Mouse (Mus musculus) embryonic facial prominence, embryonic 12.5 days (tissue): ENCODE measurements at regions not wholly inside any gene's neighbourhood (a gene's known extent, or its start where the extent isn't known, plus 50 kb on each side); places are given as distances from the start of the nearest gene placed in this dataset.

Experiments used
- ATAC-seq: fragments of 200-750 bp; cut with Nextera tagmentation; 2 replicates; pipeline ENCODE4 v1.8.0; 2017; ENCODE audit not compliant: insufficient number of reproducible peaks, insufficient read depth, low FRiP score, low TSS enrichment
- H3K27ac ChIP-seq: fragments of 300-500 bp; sonication (generic); 2 replicates; pipeline ENCODE4 v1.5.1; 2016; ENCODE audit warnings: mild to moderate bottlenecking
- H3K27me3 ChIP-seq: fragments of 300-500 bp; sonication (generic); 2 replicates; pipeline ENCODE4 v1.6.1; 2016; ENCODE audit warnings: mild to moderate bottlenecking, moderate library complexity
- H3K36me3 ChIP-seq: fragments of 300-500 bp; sonication (generic); 2 replicates; pipeline ENCODE4 v1.6.1; 2016; ENCODE audit warnings: mild to moderate bottlenecking
- H3K4me1 ChIP-seq: fragments of 300-500 bp; sonication (generic); 2 replicates; pipeline ENCODE4 v1.6.1; 2016
- H3K4me2 ChIP-seq: fragments of 300-500 bp; sonication (generic); replicated peaks from 2 replicates; pipeline ENCODE4 v1.6.1; 2016; ENCODE audit warnings: mild to moderate bottlenecking, moderate library complexity
- H3K4me3 ChIP-seq: fragments of 300-500 bp; sonication (generic); 2 replicates; pipeline ENCODE4 v1.5.1; 2016; ENCODE audit warnings: mild to moderate bottlenecking
- H3K9ac ChIP-seq: fragments of 300-500 bp; sonication (generic); 2 replicates; pipeline ENCODE4 v1.6.1; 2016; ENCODE audit warnings: mild to moderate bottlenecking, moderate library complexity
- H3K9me3 ChIP-seq: fragments of 300-500 bp; sonication (generic); 2 replicates; pipeline ENCODE4 v1.6.1; 2016; ENCODE audit warnings: mild to moderate bottlenecking, moderate library complexity
- WGBS: fragments of 180-500 bp; shearing (Covaris S2); methylation state at CpG from one replicate; pipeline ENCODE4 v1.1.7; 2016; 5-methylcytosine and 5-hydroxymethylcytosine counted together

GRCm38 (mm10) chr8:34702806-34703205, 591.3 kb upstream of the Gm10131 start:
- 90% methylated on average over 2 of the region's 2 CpGs for WGBS
- H3K4me2 ChIP-seq, result no peak overlapping the region
- no peaks in the 10 kb centered on the region for H3K4me1 ChIP-seq
- ATAC-seq, result no peak
- no peaks in the 10 kb centered on the region for H3K36me3 ChIP-seq
- H3K9me3 ChIP-seq, result no peaks in the 10 kb centered on the region
- H3K27me3 ChIP-seq, result no peaks in the 10 kb centered on the region
- no peak overlapping the region for H3K27ac ChIP-seq
- no peak overlapping the region for H3K4me3 ChIP-seq
- H3K9ac ChIP-seq, result no peak overlapping the region

DNA sequence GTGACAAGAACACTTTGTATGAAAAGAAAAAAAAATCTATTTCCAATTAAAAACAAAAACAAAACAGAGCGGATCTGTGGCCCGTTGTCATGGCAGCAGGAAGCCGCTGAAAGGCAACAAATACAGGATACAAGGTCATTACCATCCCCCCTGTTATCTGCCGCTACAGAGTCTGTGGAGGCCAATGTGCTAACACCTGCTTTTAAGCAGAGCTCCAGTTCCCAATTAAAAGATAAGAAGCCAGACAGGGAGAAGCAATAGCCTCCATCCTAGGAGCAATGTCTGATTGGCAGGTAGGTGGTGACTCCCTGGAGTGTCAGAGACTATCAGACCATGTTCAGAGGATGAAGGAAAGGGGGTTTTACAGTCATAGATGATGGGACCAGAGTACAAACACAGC, 587.5 kb upstream of the Gm10131 start:
- 71% methylated on average over 4 of the region's 4 CpGs for WGBS
- no peaks in the 10 kb centered on the region for H3K4me1 ChIP-seq
- no peak for ATAC-seq
- no peak overlapping the region for H3K27ac ChIP-seq
- no peak overlapping the region for H3K4me3 ChIP-seq
- no peaks in the 10 kb centered on the region for H3K9me3 ChIP-seq
- H3K4me2 ChIP-seq, result no peak overlapping the region
- no peaks in the 10 kb centered on the region for H3K36me3 ChIP-seq
- no peaks in the 10 kb centered on the region for H3K27me3 ChIP-seq
- H3K9ac ChIP-seq, result no peak overlapping the region

GRCm38 (mm10) chr8:34696365-34696764, 584.8 kb upstream of the Gm10131 start:
- WGBS, result 89% methylated on average over 12 of the region's 12 CpGs

DNA sequence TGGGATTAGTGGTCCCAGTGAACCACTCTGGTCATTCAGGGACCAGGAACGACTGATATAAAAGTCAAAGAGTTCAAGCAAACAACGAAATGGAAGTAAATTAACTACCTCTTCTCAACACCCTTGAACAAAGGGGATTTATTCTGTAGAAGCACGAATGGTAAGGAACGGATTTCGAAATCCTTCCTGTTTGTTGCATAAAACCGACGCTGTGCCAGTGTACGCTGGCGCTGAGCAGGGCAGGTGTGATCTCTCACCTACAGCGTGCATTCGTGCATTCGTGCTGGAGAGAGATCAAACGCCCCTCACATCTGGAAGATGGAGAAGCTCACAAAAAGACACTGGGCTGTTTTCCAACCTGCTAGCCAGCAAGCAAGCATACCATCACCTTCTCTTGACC, 581.1 kb upstream of the Gm10131 start:
- Histone ChIP-seq H3K4me2 (no peak overlapping the region), H3K27me3 (peaks cover 11% of the 10 kb centered on the region), H3K4me3 (no peak overlapping the region), H3K9ac (no peak overlapping the region), H3K4me1 (0 out of 2 replicates have a peak, but pooled peaks cover 8% of the 10 kb centered on the region), H3K9me3 (no peaks in the 10 kb centered on the region), H3K36me3 (no peaks in the 10 kb centered on the region), H3K27ac (no peak overlapping the region)
- no peak for ATAC-seq
- WGBS, result 64% methylated on average over 13 of the region's 13 CpGs

More at GRCm38 (mm10) chr8:34696365-34696764, 584.8 kb upstream of the Gm10131 start:
- no peaks in the 10 kb centered on the region for H3K36me3 ChIP-seq
- H3K4me1 ChIP-seq, result no peaks in the 10 kb centered on the region
- no peak overlapping the region for H3K9ac ChIP-seq
- no peaks in the 10 kb centered on the region for H3K27me3 ChIP-seq
- no peak for ATAC-seq
- H3K4me3 ChIP-seq, result no peak overlapping the region
- H3K4me2 ChIP-seq, result no peak overlapping the region
- H3K27ac ChIP-seq, result no peak overlapping the region
- no peaks in the 10 kb centered on the region for H3K9me3 ChIP-seq

DNA sequence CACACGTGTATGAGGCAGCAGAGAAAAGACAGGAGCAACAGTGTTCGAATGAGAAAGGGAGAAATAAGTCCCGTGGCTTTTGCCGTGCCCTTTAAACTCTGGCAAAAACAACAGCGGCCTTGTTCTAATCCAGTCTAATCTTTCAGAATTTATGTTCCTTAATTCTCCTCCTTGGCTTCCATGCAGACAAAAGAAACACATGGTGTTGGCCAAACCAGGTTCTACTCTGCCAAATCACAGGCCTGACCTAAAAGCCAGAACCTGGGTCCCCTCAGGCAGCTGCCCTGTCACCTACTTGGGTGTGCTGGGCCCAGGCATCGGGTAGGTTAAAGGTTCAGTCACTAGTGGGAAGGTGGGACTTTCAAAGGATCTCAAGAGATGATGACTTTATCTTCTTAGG, 580.2 kb upstream of the Gm10131 start:
- Histone ChIP-seq H3K4me1 (0 out of 2 replicates have a peak, but pooled peaks cover 8% of the 10 kb centered on the region), H3K27me3 (peaks cover 11% of the 10 kb centered on the region), H3K9ac (no peak overlapping the region), H3K4me3 (no peak overlapping the region), H3K9me3 (no peaks in the 10 kb centered on the region), H3K4me2 (no peak overlapping the region), H3K36me3 (no peaks in the 10 kb centered on the region), H3K27ac (no peak overlapping the region)
- 75% methylated on average over 6 of the region's 6 CpGs for WGBS
- ATAC-seq, result no peak

GRCm38 (mm10) chr8:34689825-34690493, 578.4 kb upstream of the Gm10131 start:
- 0 out of 2 replicates have a peak, but pooled peaks cover 8% of the 10 kb centered on the region for H3K4me1 ChIP-seq
- peak overlapping the region; percentile 42 for H3K4me2 ChIP-seq
- no peak for ATAC-seq
- H3K27me3 ChIP-seq, result peaks cover 11% of the 10 kb centered on the region
- 0 out of 2 replicates have a peak overlapping the region, but pooled peaks have one; percentile 9 for H3K4me3 ChIP-seq
- no peaks in the 10 kb centered on the region for H3K9me3 ChIP-seq
- 8% methylated on average over 9 of the region's 9 CpGs for WGBS
- H3K9ac ChIP-seq, result no peak overlapping the region
- H3K27ac ChIP-seq, result no peak overlapping the region
- no peaks in the 10 kb centered on the region for H3K36me3 ChIP-seq

- Histone ChIP-seq H3K4me2 (peak overlapping the region; percentile 42), H3K27me3 (peaks cover 11% of the 10 kb centered on the region), H3K9ac (no peak overlapping the region), H3K36me3 (no peaks in the 10 kb centered on the region), H3K27ac (no peak overlapping the region), H3K4me3 (peak overlapping the region; percentile 9; the same call in 1 of the 2 replicates), H3K4me1 (0 out of 2 replicates have a peak, but pooled peaks cover 8% of the 10 kb centered on the region), H3K9me3 (no peaks in the 10 kb centered on the region)
- ATAC-seq, result no peak
- WGBS, result 11% methylated on average over 31 of the region's 33 CpGs
Observed at GRCm38 (mm10) chr8:34689049-34689824, 577.7 kb upstream of the Gm10131 start.

- Histone ChIP-seq H3K9ac (no peak overlapping the region), H3K4me2 (peak overlapping the region; percentile 42), H3K27me3 (peaks cover 11% of the 10 kb centered on the region), H3K4me3 (no peak overlapping the region), H3K36me3 (no peaks in the 10 kb centered on the region), H3K4me1 (0 out of 2 replicates have a peak, but pooled peaks cover 8% of the 10 kb centered on the region), H3K27ac (no peak overlapping the region), H3K9me3 (no peaks in the 10 kb centered on the region)
- ATAC-seq, result no peak
- 63% methylated on average over 20 of the region's 20 CpGs for WGBS
Observed at GRCm38 (mm10) chr8:34688396-34689048, 577.0 kb upstream of the Gm10131 start.

- WGBS, result 82% methylated on average over 10 of the region's 10 CpGs
- Histone ChIP-seq H3K9ac (no peak overlapping the region), H3K36me3 (no peaks in the 10 kb centered on the region), H3K4me3 (no peak overlapping the region), H3K27ac (no peak overlapping the region), H3K9me3 (no peaks in the 10 kb centered on the region), H3K27me3 (peaks cover 11% of the 10 kb centered on the region), H3K4me2 (no peak overlapping the region), H3K4me1 (0 out of 2 replicates have a peak, but pooled peaks cover 8% of the 10 kb centered on the region)
- no peak for ATAC-seq
Observed at GRCm38 (mm10) chr8:34686371-34686770, 574.8 kb upstream of the Gm10131 start.

DNA sequence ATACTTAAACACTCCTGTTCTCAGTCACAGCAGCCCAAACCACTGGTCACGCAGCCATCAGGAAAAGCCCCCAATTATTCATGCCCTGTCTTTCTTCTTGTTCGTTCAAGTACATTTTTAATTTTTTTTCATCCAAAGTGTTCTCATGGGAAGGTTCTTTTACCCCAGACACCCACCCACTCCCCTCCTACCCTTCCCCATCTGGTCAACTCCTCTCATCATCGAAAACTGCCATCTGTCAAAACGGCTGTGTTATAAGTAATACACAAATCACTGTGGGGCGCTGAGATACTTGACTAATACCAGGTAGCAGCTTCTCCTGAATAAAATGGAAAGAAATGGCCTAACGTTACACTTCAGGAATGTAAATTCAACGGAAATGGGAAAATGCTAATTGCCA, 573.1 kb upstream of the Gm10131 start:
- ATAC-seq, result no peak
- no peak overlapping the region for H3K27ac ChIP-seq
- H3K4me1 ChIP-seq, result peaks cover 14% of the 10 kb centered on the region
- H3K4me3 ChIP-seq, result no peak overlapping the region
- no peak overlapping the region for H3K9ac ChIP-seq
- H3K9me3 ChIP-seq, result no peaks in the 10 kb centered on the region
- WGBS, result 69% methylated on average over 7 of the region's 7 CpGs
- H3K4me2 ChIP-seq, result no peak overlapping the region
- no peaks in the 10 kb centered on the region for H3K36me3 ChIP-seq
- H3K27me3 ChIP-seq, result peaks cover 2% of the 10 kb centered on the region

GRCm38 (mm10) chr8:34683173-34683572, 571.6 kb upstream of the Gm10131 start:
- H3K4me3 ChIP-seq, result no peak overlapping the region
- no peaks in the 10 kb centered on the region for H3K36me3 ChIP-seq
- H3K4me2 ChIP-seq, result no peak overlapping the region
- H3K27ac ChIP-seq, result no peak overlapping the region
- ATAC-seq, result no peak
- no peaks in the 10 kb centered on the region for H3K27me3 ChIP-seq
- no peak overlapping the region for H3K9ac ChIP-seq
- WGBS, result 75% methylated on average over 5 of the region's 5 CpGs
- peaks cover 6% of the 10 kb centered on the region for H3K4me1 ChIP-seq
- H3K9me3 ChIP-seq, result no peaks in the 10 kb centered on the region
